Mouse (Mus musculus) ES-E14 (cell line): ENCODE data around the gene Agxt2.

ENCODE experiments used
- CHD2 ChIP-seq: IDR thresholded peaks from 2 replicates; pipeline ENCODE4 v1.6.1; 2014; ENCODE audit warnings: mild to moderate bottlenecking, low read depth, low read length, inconsistent platforms
- HCFC1 ChIP-seq: IDR thresholded peaks from 2 replicates; pipeline ENCODE4 v1.6.1; 2012; ENCODE audit warnings: low read length, inconsistent platforms, borderline replicate concordance; ENCODE audit not compliant: insufficient read depth
- MAFK ChIP-seq: IDR thresholded peaks from 2 replicates; pipeline ENCODE4 v1.6.1; 2014; ENCODE audit warnings: mild to moderate bottlenecking, low read depth, low read length, inconsistent platforms; ENCODE audit not compliant: insufficient read depth
- ZNF384 ChIP-seq: IDR thresholded peaks from 2 replicates; pipeline ENCODE4 v1.6.1; 2012; ENCODE audit warnings: low read depth, low read length, inconsistent platforms

DNA sequence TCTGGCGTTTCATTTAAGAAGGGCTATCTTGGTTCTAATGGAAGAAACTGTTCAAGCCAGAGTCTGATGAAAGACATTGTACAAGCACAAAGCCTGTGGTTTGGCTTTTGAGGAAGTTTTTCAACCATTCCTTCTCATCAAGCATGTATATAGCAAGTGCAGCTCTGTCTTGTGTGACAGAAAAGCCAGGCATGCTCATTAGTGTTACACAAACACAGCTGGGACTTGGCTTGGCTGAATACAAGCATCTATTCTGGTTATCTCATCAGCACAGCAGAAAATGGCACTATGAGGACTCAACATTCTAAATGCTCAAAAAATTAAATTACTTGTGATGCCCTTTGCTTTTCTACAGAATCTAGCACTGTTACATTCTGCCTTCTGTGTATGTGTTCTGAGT, 78.6 kb downstream of the Agxt2 start:
- no peak for TF ChIP-seq ZNF384
- no peak for TF ChIP-seq MAFK
- TF ChIP-seq CHD2, result no peak
- TF ChIP-seq HCFC1, result no peak
